Mouse (Mus musculus) embryo, embryonic 11.5 days (tissue): ENCODE results near the gene Kcnj5.

Experiments used
- DNase-seq: peaks from one replicate; pipeline ENCODE4 v3.0.0-alpha.2; 2012; ENCODE audit warnings: low read depth, low spot score

Gene Kcnj5

DNA sequence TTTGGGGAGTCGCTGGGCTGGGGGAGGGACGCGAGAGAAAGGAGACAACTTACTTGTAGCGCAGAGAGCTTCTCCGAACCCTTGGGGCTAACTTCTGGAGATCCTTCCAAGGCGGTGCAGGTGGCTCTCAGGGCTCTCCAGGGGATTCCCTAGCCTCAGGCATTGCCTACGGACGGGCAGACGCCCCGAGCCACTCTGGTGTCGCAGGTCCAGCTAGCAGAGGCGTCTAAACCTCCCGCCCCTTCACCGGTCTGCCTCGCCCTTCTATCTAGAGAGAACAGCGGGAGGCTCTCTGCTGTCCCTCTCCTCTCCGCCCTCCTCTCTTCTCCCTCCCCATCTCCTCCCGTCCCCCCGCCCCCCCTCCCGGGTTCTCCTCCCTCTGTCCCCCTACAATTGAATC is at the start of gene Kcnj5:
Gene Kcnj5 (minus strand): TSS at position 300 of the 400 bp plus-strand sequence.
- DNase-seq, result no peak

DNA sequence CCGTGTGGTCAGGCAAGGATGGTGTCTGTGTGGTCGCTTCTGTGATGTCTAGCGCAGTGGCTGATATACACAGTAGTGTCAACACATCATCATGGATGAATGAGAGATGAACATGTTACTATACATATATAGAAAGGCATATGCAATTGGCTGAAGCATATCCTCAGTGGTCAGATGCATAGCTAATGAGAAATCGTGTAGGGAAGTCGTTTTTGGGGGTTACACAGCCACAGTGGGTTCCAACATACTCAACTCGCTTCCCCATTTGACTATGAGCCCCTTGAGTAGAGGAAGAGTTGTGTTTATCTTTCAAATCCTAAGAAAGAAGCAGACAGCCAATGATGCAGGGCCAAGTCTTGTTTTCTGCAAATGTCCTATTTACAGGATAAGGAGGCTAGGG is 48.6 kb upstream of the Kcnj5 start:
- no peak for DNase-seq

DNA sequence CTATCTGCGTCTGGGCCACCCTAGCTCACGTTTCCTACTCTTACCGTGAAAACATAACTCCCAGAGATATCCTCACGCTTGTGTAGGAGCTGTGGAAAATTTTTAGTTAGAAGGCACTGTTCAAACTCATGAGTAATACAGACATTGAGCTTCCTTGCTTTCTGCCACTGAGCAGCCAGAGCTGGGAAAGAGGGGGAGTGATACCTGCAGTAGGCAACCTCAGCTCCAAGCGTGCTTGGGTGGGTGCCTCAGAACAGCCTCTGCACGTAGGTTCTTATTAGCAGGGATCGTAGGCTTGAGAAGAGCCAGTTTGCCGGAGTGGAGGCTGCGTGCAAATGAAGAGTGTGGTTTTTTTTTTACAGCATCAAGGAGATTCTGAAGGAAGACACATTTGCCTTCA is 47.6 kb upstream of the Kcnj5 start:
- DNase-seq, result no peak

DNA sequence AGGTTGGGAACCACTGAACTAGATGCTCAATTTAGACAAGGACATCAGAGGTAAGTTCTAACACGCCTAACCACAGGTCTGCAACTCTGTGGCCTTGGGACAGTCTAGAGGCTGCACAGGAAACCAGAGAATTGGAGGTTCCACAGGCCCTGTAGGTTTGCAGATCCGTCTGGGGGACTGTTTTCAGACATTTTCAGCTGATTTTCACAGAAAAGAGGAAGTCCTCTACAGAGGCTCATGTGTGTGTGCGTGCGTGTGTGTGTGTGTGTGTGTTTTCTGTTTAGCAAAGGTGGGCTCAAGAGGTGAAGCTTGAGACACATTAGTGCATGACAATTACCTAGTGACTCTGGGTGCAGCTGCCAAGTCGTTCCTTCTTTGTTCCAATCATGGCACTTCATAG is 46.9 kb upstream of the Kcnj5 start:
- no peak for DNase-seq

DNA sequence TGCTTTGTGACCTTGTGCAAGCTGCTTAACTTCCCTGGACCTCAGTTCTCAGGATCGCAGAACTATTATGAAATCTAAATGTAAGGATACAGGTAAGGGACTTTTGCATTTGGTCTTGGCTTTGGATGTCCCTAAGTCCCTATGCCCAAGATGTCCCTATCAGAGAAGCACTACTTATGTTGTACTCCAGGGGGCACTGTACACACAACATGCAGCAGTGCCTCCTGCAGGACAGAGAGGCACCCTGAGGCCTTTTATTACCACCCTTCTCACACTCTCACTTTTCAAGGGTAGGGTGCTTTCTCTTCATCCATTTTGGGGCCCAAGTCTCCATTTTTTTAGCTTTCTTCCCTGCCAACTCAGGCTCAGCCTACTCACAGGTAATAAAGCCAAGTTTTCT is 44.0 kb upstream of the Kcnj5 start:
- DNase-seq, result no peak

DNA sequence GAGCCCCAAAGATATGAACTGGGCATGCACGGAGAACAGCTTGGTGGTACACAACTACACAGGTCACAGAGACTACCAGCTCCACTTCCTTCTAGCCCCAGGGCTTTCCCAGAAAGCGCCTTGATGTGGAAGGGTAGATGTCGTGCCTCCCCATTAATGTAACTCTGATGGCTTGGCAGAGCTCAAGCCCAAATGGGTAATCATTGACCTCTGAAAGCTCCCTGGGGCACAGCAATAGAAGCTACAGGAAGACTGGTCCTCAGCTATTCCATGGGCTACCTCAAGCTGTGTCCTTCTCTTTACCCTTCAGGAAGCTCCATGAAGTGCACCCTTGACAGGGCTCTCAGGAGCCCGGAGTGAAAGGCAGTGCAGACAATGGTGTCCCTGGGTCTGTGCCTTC is 40.8 kb upstream of the Kcnj5 start:
- no peak for DNase-seq

DNA sequence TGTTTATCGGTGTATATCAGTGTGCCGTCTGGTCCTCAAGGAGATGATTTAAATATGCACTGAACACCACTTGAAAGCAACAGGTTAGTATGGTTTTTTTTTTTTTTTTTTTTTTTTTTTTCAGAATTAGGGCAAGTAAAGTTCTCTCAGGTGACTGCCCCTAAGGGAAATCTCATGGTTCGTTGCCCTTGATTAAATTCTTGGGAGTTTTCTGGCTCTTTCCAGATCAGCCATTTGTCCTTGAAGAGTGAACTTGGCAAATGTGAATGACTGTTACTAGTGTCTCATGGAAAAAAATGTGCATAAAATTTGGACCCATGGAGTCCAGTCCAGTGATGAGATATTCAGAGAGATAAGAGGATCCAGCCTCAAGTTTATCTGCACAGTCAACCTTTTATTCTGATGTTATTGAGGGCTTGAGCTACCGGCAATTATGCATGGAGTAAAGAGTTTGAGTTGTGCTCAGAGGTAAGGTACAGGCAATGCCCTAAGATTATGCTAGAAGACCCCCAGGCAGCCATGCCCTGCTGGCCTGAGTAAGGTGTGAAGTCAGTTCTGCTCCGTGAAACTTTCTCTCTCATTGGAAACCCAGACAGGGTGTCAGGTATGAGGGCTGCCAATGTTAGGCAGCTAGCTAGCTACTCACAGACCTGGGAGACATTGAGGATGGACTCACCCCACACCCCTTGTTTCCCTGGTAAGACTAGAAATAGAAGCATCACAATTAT is 32.9 kb upstream of the Kcnj5 start:
- DNase-seq, result no peak

DNA sequence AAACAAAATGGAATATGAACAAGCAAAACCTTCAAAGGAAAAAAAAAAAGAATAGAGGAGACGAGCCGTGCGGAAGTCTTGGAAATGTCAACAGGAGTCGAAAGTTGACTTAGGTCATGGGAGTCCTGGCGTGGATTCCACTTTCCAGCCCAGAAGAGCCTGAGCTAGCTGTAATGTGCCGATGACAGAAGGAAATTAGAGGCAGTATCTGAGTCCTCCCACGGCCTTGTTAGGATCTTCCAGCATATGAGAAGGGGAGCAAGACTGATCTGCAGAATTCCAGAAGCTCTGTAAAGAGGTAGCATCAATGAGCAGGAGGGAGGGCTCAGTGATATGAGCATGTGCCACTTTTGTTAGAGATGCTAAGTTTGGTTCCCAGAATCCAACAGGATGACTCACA is 31.9 kb upstream of the Kcnj5 start:
- no peak for DNase-seq

DNA sequence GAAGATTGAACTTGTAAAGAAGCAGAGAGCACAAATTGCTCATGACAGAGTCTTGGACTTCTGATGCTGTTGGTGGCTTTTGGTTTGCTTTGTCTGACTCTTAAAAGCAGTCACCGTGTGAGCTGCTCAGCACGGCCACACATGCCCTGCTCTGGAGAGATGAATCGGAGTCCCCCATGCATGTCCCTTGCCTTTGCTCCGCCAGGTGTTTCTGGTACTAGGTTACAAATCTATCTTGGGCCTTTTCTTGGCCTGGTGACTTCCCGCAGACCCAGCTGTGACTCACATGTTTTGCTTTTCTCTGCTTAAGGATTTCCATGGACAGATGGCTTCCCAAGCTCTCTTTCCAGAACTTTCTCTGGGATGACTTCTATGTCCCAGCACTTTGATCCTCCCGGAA is 29.5 kb upstream of the Kcnj5 start:
- DNase-seq, result no peak

DNA sequence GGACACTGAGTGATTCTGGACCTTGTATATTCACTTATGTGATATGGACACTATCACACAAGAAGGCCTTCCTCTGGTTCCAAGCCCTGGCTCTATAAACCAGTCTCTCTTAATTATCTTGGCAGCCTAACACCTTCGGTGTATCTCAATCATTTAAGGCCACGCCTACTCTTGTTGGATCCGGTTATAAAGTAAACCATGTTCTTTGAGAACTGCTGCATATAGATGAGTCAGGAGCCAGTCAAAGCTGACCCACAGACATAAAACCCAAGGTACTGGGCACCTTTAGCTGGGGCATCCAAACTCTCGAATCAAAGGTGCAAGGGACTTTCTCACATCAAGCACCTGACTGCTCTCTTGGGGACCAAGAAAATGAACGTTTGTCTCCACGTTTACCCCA is 28.1 kb upstream of the Kcnj5 start, which contains the start of gene Kcnj1:
Gene Kcnj1 (plus strand): TSS at position 292 of the 400 bp plus-strand sequence.
- DNase-seq, result no peak

DNA sequence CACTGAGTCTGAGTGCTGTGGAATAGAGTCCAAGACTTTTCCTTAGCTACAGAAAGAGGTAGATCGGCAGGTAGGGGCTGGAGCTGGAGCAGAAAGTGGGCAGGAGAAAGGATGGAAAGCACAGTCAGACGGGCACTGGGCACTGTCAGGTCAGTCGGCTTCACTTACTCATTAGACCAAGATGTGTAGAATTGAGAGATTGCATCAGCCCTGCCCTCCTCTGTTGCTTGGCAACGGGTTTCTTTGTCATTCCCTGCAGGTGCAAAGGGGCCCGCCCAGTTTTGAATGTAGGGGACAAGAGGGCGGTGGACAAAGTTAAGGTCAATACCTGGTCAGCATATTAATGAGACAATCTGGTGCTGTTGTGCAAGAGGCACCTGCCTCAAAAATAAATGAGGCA is 25.2 kb upstream of the Kcnj5 start:
- no peak for DNase-seq

DNA sequence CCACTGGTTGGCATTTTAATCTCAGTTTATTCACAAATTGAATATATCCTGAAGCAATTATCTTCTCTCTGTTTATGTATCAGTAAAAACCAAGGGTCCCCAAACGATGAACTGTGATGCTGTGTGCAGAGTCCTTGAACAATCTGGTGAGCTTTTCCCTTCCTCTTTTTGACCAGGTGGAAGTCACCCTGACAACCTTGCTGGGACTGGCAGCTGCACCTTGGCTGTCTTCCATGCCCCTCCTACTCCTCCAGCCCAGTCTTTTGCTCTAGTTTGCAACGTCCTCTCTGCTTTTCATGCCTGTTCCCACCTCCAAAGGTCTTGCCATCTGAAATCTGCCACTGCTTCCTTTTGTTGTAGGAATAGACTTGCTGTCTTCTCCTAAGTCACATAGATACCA is 24.7 kb upstream of the Kcnj5 start:
- no peak for DNase-seq

DNA sequence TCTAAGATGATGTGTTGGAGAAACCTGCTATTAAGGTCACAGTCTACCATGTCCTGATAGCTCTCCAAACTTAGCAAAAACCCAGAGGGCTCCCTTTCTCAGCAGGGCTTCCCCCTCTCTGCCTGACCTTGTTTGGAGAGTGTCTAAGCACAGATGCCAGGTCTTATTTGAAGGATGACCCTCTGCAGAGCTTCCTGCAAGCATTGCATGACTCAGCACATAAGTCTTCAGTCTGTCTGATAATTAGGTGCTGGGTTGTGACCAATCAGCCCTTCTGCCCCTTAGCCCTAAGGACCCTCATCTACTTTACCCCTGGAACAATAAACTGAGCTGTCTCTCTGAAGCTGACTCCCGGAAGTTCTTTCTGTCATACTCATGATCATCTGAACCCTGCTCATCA is 16.6 kb upstream of the Kcnj5 start:
- no peak for DNase-seq

DNA sequence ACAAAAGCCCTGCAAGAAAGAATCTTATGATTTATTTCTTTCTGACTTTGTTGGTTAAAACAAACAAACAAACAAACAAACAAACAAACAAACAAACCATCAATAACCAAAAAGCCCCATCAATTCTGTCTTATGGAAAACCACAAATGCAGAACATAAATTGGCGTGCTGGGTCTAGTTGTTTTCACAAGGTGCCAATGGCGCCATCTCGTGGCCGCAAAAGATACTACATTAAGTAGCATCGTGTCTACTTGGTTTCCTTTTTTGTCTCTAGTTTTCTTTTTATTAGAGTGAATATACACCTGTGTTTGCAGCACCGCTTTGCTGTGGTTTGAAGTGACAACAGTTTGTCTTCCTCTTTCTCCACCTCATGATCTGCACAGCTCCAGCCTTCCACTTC is 6.2 kb upstream of the Kcnj5 start:
- DNase-seq, result peak; percentile 48

DNA sequence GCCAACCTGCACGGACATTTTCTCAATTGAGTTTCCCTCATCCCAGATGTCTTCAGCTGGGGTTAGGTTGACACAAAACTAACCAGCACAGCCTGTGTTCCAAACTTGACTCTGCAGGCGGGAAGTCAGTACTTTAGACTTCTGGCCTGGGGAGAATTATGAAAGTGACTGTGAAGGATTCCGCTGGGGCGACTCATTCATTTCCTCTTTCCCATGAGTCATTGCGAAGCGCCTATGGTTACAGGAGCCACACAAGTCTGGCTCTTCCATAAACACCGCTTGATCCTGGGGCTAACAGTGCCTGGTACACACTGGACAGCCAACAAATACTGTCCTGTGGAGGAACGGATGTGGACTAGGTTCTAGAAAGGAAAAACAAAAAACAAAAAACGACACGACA is 5.2 kb upstream of the Kcnj5 start:
- no peak for DNase-seq

DNA sequence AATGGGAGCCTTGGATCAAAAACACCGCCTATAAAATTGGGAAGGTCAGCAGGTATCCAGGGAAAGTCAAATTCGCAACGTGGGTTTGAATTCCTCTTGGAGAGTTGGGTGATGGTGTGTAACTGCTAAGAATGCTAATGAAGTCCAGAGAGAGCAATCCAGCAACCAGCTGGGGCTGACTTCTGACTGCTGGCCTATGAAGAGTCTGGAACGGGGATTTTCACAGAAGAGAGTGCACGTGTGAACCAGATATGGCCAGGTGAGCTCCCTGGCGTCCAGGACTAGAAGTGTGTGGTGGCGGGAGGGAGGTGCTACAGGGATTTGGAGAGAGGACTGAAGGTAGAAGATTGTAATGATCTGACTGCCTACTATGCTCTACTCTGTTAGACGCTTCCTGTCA is 3.9 kb upstream of the Kcnj5 start:
- no peak for DNase-seq

DNA sequence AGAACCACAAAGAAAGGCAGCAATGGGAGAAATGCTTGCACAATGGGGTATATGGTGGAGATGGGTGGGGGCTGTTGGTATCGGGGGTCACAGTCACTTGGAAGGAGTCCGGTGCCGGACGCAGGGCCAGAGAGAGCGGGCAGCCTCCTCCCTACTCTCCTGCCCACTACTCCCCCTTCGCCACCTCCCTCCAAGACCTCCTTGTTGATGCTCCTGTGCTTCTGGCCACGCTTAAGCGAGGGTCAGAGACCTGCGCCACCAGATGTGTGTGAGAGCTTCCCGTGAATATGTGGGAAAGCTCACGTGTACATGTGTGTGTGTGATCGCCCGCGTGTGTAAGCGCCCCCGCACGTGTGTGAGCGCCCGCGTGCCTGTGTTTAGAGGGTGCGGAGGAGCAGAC is 339 bp upstream of the Kcnj5 start:
- DNase-seq, result no peak

DNA sequence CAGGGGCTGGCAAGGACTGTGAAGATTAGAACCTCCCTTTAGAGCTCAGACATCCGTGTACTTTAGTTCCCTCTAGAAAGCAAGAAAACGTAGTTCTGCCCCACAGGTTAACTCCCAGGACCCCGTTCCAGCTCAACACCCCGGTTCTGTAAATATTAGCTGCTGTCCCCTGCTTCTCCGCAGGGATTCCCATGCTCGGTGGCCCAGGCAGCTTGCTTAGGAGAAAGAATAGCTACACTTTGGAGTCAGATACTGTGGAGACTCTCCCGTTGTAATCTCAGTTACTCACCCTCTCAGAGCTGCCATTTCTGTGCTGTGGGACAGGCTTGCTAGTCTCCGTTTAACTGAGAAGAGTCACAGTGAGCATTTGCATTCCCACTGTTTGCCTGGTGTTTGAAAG is 1.2 kb downstream of the Kcnj5 start:
- DNase-seq, result no peak

DNA sequence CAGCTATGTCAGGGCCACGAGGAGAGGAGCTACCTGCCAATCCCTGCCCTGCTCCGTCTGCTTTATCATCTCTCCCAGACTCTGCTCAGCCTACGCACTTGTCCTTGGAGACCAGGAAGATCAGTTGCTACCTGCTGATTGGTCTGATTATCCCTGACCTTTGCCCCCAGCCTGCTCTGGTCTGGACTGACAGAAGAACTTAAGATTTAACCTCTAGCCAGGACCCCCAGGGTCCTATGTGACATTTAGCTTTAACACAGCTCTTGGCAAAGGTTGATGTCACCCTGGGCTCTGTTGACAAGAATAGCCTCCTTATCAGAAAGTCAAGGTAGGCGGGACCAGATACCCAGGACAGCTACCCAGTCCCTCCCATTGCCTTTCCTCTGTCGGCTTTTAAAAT is 3.3 kb downstream of the Kcnj5 start:
- DNase-seq, result no peak

DNA sequence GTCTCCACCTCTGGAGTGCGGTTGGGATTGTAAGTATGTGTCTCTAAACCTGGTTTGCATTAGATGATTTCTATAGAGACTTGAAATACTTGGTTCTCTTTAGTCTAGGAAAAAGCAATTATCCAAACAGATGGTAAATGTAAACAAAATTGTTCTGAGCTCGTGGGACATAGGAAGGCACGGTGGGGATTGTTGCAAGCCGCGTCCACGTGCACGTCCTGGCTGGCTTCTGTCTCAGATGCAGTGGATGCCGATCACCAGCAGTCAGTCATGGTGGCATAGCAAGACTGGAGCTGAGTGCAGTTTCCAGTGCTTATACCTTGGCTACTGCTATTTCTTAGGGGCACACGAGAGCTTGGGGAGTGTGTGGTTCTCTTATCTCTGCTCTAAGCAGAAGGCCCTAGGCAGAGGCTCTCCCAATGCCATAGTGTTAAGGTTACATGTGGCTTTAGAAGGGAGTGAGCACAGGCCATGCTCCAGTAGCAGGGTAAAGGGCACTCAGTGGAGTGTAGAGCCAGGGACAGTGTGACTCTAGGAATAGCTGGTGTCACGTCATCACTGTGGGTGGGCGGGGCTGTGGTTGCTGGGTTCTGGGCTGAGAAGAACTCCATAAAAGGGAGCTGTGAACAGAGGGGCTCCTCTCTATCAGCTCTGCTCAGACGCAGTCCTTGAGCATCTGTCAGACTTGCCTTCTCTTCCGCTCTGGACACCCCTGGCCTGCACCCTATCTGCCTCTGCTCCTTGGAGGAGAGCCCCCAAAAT is 8.6 kb downstream of the Kcnj5 start:
- DNase-seq, result no peak

DNA sequence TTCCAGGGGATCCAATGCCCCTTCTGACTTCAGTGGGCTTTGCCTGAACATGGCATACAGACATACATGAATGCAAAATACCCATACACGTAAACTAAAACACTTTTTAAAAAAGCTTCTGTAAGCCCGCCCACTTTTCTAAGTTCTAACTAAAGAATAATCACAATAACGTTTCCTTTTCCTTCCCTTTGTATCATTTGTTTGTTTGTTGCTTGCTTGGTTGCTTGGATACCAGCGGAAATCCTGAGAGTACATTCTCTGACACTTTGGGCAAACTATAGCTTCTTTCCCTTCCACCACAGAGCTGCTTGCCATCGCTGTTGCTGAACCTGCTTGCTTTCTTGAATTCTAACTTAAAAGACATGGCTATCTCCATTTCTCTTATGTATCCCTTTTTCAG is 13.0 kb downstream of the Kcnj5 start:
- DNase-seq, result no peak

DNA sequence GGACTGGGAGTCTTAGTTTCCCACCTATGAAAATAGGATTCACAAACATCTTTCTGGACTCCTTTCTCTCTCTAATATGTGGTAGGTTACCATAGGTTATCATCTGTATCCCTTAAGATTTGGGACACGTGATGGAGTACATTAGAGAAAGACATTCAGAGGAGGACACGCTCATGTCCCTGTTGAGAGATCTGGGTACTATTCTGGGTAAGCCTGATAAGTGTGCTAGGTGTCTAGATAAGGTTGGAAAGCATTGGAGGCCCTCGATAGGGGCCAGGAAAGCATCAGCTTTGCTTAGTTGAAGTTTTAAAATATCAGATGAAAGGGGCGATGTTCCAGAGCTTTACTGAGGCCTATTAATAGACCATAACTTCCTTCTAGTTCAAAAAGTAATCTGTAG is 15.4 kb downstream of the Kcnj5 start:
- no peak for DNase-seq

DNA sequence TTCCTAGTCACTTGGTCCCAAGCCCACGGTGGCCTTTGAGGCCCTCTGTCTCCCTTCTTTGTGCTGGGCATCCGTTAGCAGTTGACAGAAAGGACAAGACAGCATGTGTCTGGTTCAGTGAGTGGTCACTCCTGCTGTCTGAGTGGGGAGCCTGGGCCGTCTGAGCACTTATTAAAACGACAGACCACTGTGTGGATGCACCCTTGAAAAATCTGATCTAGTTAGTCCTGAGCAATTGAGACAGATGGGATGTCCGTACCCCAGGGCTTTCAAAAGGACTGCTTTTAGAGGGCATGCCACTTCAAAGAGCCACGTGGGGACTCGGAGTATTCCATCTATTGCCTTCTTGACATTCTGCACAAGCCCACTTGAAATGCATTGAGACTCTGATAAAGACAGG is 20.5 kb downstream of the Kcnj5 start:
- no peak for DNase-seq
